Mouse (Mus musculus): ENCODE data around the gene Zfp646.

DNA sequence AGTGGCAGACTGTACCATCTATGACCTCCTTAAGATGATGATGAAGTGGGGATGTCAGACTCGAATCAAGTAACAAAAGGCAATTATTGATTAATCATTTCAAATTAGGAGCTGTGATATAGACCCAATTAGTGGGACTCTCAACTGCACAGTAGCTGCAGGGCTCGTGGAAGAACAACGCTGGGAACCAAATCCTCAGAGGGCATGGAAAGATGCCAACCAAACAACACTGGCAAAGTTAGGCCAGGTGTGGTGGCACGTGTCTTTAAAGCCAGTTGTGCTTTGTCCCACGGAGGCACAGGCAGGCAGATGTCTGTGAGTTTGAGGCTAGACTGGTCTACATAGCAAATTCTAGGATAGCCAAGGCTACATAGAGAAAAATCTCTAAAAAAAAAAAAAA, 54.6 kb downstream of the Zfp646 start:
- TF ChIP-seq CTCF (IDR thresholded peaks at IDR 0.05; ENCODE audit: low read depth, low read length) (no peak), POLR2A (IDR thresholded peaks at IDR 0.05; ENCODE audit: extremely low read depth, insufficient read depth, low read length) (no peak)
